20 mouse cellular contexts compared by ENCODE assay signal in the genomic region with DNA sequence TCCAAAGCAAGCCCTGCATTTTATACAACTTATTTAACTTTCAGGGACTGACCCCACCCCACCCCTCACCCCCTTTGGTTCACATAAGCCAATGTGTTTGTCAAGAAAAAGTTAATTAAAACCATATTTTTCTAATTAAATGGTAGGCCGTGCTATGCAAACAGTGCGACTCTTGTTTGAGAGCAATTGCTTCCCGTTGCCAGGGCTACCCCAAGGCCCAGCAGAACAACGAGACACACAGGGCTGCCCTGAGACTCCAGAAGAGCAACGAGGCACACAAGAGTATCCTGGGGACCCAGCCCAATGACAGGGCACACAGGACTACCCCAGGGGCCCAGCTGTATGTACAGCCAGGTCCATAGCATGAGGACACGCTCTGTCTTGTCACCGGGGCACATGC. TPM values are rescaled to one million over a fixed set of nuclear protein-coding genes. Genes with fewer than 3 reads are reported as not detected.
DNase-seq lines count a peak whose midpoint lies in the region; ATAC-seq and TF ChIP-seq lines count a peak whose summit lies in the region.
"Had no signal": no experiment of that assay in that cellular context is flagged by ENCODE, and none has a peak within 500 bp of the region (broad histone marks: within the 10 kb centered on the region; RNA-seq: fewer than 3 reads in every experiment).

No protein-coding gene starts in this region.

- peaks cover 19% of the 10 kb centered on the region for H3K27me3 ChIP-seq in hindbrain, embryonic 10.5 days (ENCODE audit: insufficient read depth, poor library complexity, severe bottlenecking)
- H3K27me3 ChIP-seq in hindbrain, embryonic 12.5 days, result peaks cover 20% of the 10 kb centered on the region
- no peaks in the 10 kb centered on the region for H3K27me3 ChIP-seq in neural tube, embryonic 14.5 days (ENCODE audit: control insufficient read depth, insufficient read depth, low read length)
- no peaks in the 10 kb centered on the region for H3K27me3 ChIP-seq in midbrain, postnatal 0 days (ENCODE audit: insufficient read depth, low read length)

- no peak overlapping the region for H3K9ac ChIP-seq in hindbrain, embryonic 12.5 days
- H3K9ac ChIP-seq in neural tube, embryonic 14.5 days (replicated peaks; ENCODE audit: low read depth, low read length), result no peak overlapping the region
- no peak overlapping the region for H3K9ac ChIP-seq in midbrain, postnatal 0 days (replicated peaks; ENCODE audit: low read length, poor library complexity, severe bottlenecking)
- H3K9ac ChIP-seq: forebrain, embryonic 13.5 days; liver, embryonic 13.5 days had no signal

- H3K4me2 ChIP-seq in hindbrain, embryonic 12.5 days (replicated peaks), result no peak overlapping the region
- no peak overlapping the region for H3K4me2 ChIP-seq in neural tube, embryonic 14.5 days (ENCODE audit: low read depth, low read length)
- no peak overlapping the region for H3K4me2 ChIP-seq in midbrain, postnatal 0 days (ENCODE audit: low read depth, low read length, poor library complexity, severe bottlenecking)
- H3K4me2 ChIP-seq: forebrain, embryonic 13.5 days; heart, embryonic 11.5 days; liver, embryonic 13.5 days had no signal

- DNase-seq in hindbrain, embryonic 10.5 days (ENCODE audit: low spot score), result no peak
- no peak for DNase-seq in neural tube, embryonic 10.5 days (ENCODE audit: extremely low spot score, low spot score)
- peak; percentile 74 for DNase-seq in forelimb bud, embryonic 11.5 days (ENCODE audit: low read depth, low spot score)
- peak; percentile 67 for DNase-seq in midbrain, postnatal 0 days (ENCODE audit: low spot score)
- DNase-seq in urinary bladder, adult 2 months (ENCODE audit: low spot score), result no peak
- no peak for DNase-seq in frontal cortex, postnatal 14 days (ENCODE audit: low spot score in 2 of 2)
- DNase-seq: B cell, adult 2 months; cerebellum, adult 11 months; gastrocnemius, postnatal 14 days; liver, embryonic 13.5 days; right cerebral cortex, postnatal 25 days had no signal

- no peak for ATAC-seq in hindbrain, embryonic 12.5 days (ENCODE audit: low FRiP score)
- peak; percentile 39; the same call in 1 of the 2 replicates for ATAC-seq in neural tube, embryonic 14.5 days (ENCODE audit: low read depth)
- no peak for ATAC-seq in midbrain, postnatal 0 days (ENCODE audit: low FRiP score)
- ATAC-seq: forebrain, embryonic 13.5 days; intestine, embryonic 16.5 days; lung, postnatal 0 days had no signal

- peak overlapping the region; percentile 62; the same call in 1 of the 2 replicates for H3K27ac ChIP-seq in hindbrain, embryonic 10.5 days
- no peak overlapping the region for H3K27ac ChIP-seq in hindbrain, embryonic 12.5 days
- no peak overlapping the region for H3K27ac ChIP-seq in neural tube, embryonic 14.5 days (ENCODE audit: low read depth, low read length)
- no peak overlapping the region for H3K27ac ChIP-seq in midbrain, postnatal 0 days (ENCODE audit: low read depth, low read length)
- H3K27ac ChIP-seq: forebrain, embryonic 13.5 days; liver, embryonic 13.5 days had no signal

- H3K36me3 ChIP-seq in hindbrain, embryonic 10.5 days, result no peaks in the 10 kb centered on the region
- H3K36me3 ChIP-seq in hindbrain, embryonic 12.5 days, result no peaks in the 10 kb centered on the region
- H3K36me3 ChIP-seq in neural tube, embryonic 14.5 days (ENCODE audit: control insufficient read depth, insufficient read depth, low read length), result no peaks in the 10 kb centered on the region
- no peaks in the 10 kb centered on the region for H3K36me3 ChIP-seq in midbrain, postnatal 0 days (ENCODE audit: insufficient read depth, low read length)
- H3K36me3 ChIP-seq: liver, embryonic 13.5 days had no signal

- H3K9me3 ChIP-seq in hindbrain, embryonic 10.5 days, result no peaks in the 10 kb centered on the region
- H3K9me3 ChIP-seq in hindbrain, embryonic 12.5 days (replicated peaks), result no peaks in the 10 kb centered on the region
- H3K9me3 ChIP-seq in neural tube, embryonic 14.5 days (ENCODE audit: control insufficient read depth, low read length), result no peaks in the 10 kb centered on the region
- H3K9me3 ChIP-seq in midbrain, postnatal 0 days (ENCODE audit: low read length), result no peaks in the 10 kb centered on the region
- H3K9me3 ChIP-seq: forebrain, embryonic 13.5 days; liver, embryonic 13.5 days had no signal

- no peak for TF ChIP-seq CTCF in midbrain, postnatal 0 days (IDR thresholded peaks at IDR 0.05)

- no peak overlapping the region for H3K4me3 ChIP-seq in hindbrain, embryonic 10.5 days
- H3K4me3 ChIP-seq in hindbrain, embryonic 12.5 days, result no peak overlapping the region
- no peak overlapping the region for H3K4me3 ChIP-seq in neural tube, embryonic 14.5 days (ENCODE audit: low read depth, low read length)
- no peak overlapping the region for H3K4me3 ChIP-seq in midbrain, postnatal 0 days (ENCODE audit: low read depth, low read length)
- H3K4me3 ChIP-seq: forebrain, embryonic 13.5 days; liver, embryonic 13.5 days; myocyte had no signal

- 65% methylated on average over 7 of the region's 7 CpGs for WGBS in hindbrain, embryonic 10.5 days
- WGBS in hindbrain, embryonic 12.5 days, result 57% methylated on average over 7 of the region's 7 CpGs
- WGBS in neural tube, embryonic 14.5 days, result 67% methylated on average over 7 of the region's 7 CpGs
- 58% methylated on average over 7 of the region's 7 CpGs for WGBS in midbrain, postnatal 0 days

- H3K4me1 ChIP-seq in hindbrain, embryonic 10.5 days (replicated peaks), result peaks cover 47% of the 10 kb centered on the region
- H3K4me1 ChIP-seq in hindbrain, embryonic 12.5 days, result peaks cover 38% of the 10 kb centered on the region
- no peaks in the 10 kb centered on the region for H3K4me1 ChIP-seq in neural tube, embryonic 14.5 days (ENCODE audit: control insufficient read depth, insufficient read depth, low read length)
- no peaks in the 10 kb centered on the region for H3K4me1 ChIP-seq in midbrain, postnatal 0 days (ENCODE audit: insufficient read depth, low read length)
- H3K4me1 ChIP-seq: liver, embryonic 13.5 days had no signal

RNA-seq across cellular contexts. Expression of a gene that starts 14.9 kb away (rescaled TPM):
- 3.4 and 3.5 TPM in 2 replicates for polyA plus RNA-seq in hindbrain, embryonic 10.5 days (2016; fragmentation: Nextera tagmentation; extraction: Ambion mirVana)
- polyA plus RNA-seq in hindbrain, embryonic 12.5 days (2016; fragmentation: Nextera tagmentation; extraction: Ambion mirVana), result 15.2 and 16.2 TPM in 2 replicates
- 2.8 and 9.6 TPM in 2 replicates for polyA plus RNA-seq in neural tube, embryonic 14.5 days (2014; fragmentation: Nextera tagmentation; extraction: Ambion mirVana)
- 19.9 and 24.4 TPM in 2 replicates for total RNA-seq in midbrain, postnatal 0 days (2014; rRNA removed)
- 4.7 and 5.1 TPM in 2 replicates for polyA plus RNA-seq in midbrain, postnatal 0 days (2015; fragmentation: Nextera tagmentation; extraction: Ambion mirVana)
- polyA plus RNA-seq in urinary bladder, adult 2 months (2012; rRNA removed), result 12.1 and 18.7 TPM in 2 replicates

RNA-seq across cellular contexts. Expression of a gene that starts 52.3 kb away (rescaled TPM):
- 0.07 and 0.30 TPM in 2 replicates for polyA plus RNA-seq in hindbrain, embryonic 10.5 days (2016; fragmentation: Nextera tagmentation; extraction: Ambion mirVana)
- 0.44 and 0.45 TPM in 2 replicates for polyA plus RNA-seq in hindbrain, embryonic 12.5 days (2016; fragmentation: Nextera tagmentation; extraction: Ambion mirVana)
- 0.08 and 0.14 TPM in 2 replicates for polyA plus RNA-seq in neural tube, embryonic 14.5 days (2014; fragmentation: Nextera tagmentation; extraction: Ambion mirVana)
- total RNA-seq in midbrain, postnatal 0 days (2014; rRNA removed), result 1.2 and 1.4 TPM in 2 replicates
- polyA plus RNA-seq in midbrain, postnatal 0 days (2015; fragmentation: Nextera tagmentation; extraction: Ambion mirVana), result 0.54 and 0.84 TPM in 2 replicates
- 0.09 and 0.10 TPM in 2 replicates for polyA plus RNA-seq in urinary bladder, adult 2 months (2012; rRNA removed)
- total RNA-seq: common myeloid progenitor, adult 5-6 weeks; gastrocnemius, postnatal 14 days; megakaryocyte, adult 5-6 weeks had no signal
- polyA plus RNA-seq: liver, embryonic 13.5 days; myocyte had no signal

Comparison
In these comparisons a context has a peak if more than half of its experiments do, and no peak if none do; other contexts are left out.
1. DNase-seq: peak in forelimb bud, embryonic 11.5 days (single experiment) and midbrain, postnatal 0 days (single experiment); none in hindbrain, embryonic 10.5 days (single experiment), neural tube, embryonic 10.5 days (single experiment), urinary bladder, adult 2 months (single experiment) and frontal cortex, postnatal 14 days (0 of 2).